Mouse (Mus musculus): ENCODE data around the gene Zfp931.
"Not testable (repeated sequence)": the region's sequence is repeated elsewhere in the genome, so short reads cannot be mapped to it uniquely, and the experiment has no call there.

The Zfp931 gene

GRCm38 (mm10) chr2:178078166-178078717, at the start of gene Zfp931:
Zfp931 (minus strand) TSS chr2:178078476.
- DNase-seq, result peak; percentile 41

GRCm38 (mm10) chr2:178126041-178126820, 48.0 kb upstream of the Zfp931 start:
- peak; percentile 9 for DNase-seq

- peak; percentile 25 for DNase-seq
Measured at GRCm38 (mm10) chr2:178125427-178125826, 47.2 kb upstream of the Zfp931 start.

- peak; percentile 17 for DNase-seq
Measured at GRCm38 (mm10) chr2:178123466-178123865, 45.2 kb upstream of the Zfp931 start.

GRCm38 (mm10) chr2:178121946-178122665, 43.8 kb upstream of the Zfp931 start:
- peak; percentile 38 for DNase-seq

- no peak for DNase-seq
Measured at GRCm38 (mm10) chr2:178121375-178121688, 43.1 kb upstream of the Zfp931 start.

- peak; percentile 64 for DNase-seq
Measured at GRCm38 (mm10) chr2:178120651-178121374, 42.5 kb upstream of the Zfp931 start.

GRCm38 (mm10) chr2:178120356-178120645, 42.0 kb upstream of the Zfp931 start:
- DNase-seq, result peak; percentile 41

- DNase-seq, result peak; percentile 61
Measured at GRCm38 (mm10) chr2:178119561-178120355, 41.5 kb upstream of the Zfp931 start.

- peak; percentile 76 for DNase-seq
Measured at GRCm38 (mm10) chr2:178118801-178119560, 40.7 kb upstream of the Zfp931 start, which contains the start of gene Phactr3. Phactr3 (plus strand) TSS chr2:178118975.

- peak; percentile 72 for DNase-seq
Measured at GRCm38 (mm10) chr2:178117946-178118345, 39.7 kb upstream of the Zfp931 start.

- DNase-seq, result peak; percentile 80
Measured at GRCm38 (mm10) chr2:178101957-178102356, 23.7 kb upstream of the Zfp931 start.

GRCm38 (mm10) chr2:178098021-178098420, 19.7 kb upstream of the Zfp931 start:
- DNase-seq, result peak; percentile 75

- DNase-seq, result no peak
Measured at GRCm38 (mm10) chr2:178089586-178089985, 11.3 kb upstream of the Zfp931 start.

- peak; percentile 49 for DNase-seq
Measured at GRCm38 (mm10) chr2:178058195-178058594, 20.1 kb downstream of the Zfp931 start.

GRCm38 (mm10) chr2:178027601-178028000, 50.7 kb downstream of the Zfp931 start:
- not testable (repeated sequence) for DNase-seq

- DNase-seq, result not testable (repeated sequence)
Measured at GRCm38 (mm10) chr2:178023861-178024260, 54.4 kb downstream of the Zfp931 start.

- peak; percentile 48 for DNase-seq
Measured at GRCm38 (mm10) chr2:178023011-178023611, 55.2 kb downstream of the Zfp931 start, which contains the start of gene Zfp971. Zfp971 (plus strand) TSS chr2:178023284.

- not testable (repeated sequence) for DNase-seq
Measured at GRCm38 (mm10) chr2:178020773-178021172, 57.5 kb downstream of the Zfp931 start.

- DNase-seq, result not testable (repeated sequence)
Measured at GRCm38 (mm10) chr2:178019486-178019885, 58.8 kb downstream of the Zfp931 start.
